Mouse (Mus musculus) thymus, postnatal 0 days (tissue): ENCODE measurements around the gene Arhgap27. TPM values are rescaled to one million over a fixed set of nuclear protein-coding genes. Genes with fewer than 3 reads are reported as not detected.
A peak's percentile ranks its signal among the peaks of the same experiment; 100 is the strongest.

ENCODE experiments used
- DNase-seq: peaks from one replicate; pipeline ENCODE4 v3.0.0-alpha.2; 2015; ENCODE audit warnings: low spot score
- polyA plus RNA-seq: library from polyadenylated mRNA; unstranded; fragments of >200 nt; fragmentation: Nextera tagmentation; extraction: Ambion mirVana; gene quantifications from 2 replicates; pipeline ENCODE4 v1.2.1, GENCODE M21; 2015

Arhgap27 gene
- polyA plus RNA-seq, 1 experiment from 2014 or later = 20.0 TPM

DNA sequence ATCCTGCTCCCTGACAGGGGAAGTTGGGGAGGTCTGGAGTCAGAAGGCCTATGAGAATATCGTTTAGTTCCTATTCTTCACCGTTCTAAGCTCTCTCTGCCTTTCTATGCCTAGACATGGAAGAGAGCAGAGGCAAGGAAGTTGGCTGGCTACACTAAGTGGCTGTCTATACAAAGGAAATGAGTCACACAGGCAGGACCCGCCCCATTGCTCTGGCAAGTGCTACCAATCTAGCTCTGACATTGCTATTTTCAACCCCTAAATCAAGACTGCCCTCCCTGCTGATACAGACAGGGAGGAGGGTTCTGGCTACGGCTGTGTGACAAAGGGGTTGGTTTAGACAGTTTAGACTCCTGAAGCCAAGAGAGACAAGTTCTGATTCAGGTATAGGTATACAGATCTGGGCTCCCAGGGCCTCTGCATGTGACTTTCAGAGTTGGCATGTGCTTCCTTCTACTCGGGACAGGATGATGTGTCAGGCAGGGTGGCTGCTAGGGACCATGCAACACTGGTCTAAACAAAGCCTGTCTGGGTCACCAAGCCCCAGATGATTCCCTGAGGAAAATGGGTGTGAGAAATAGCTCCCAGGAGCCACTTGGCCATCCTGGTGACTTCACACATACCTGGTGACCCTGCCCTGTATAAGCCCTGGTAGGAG, 18.6 kb upstream of the Arhgap27 start:
- DNase-seq = peak; percentile 14

DNA sequence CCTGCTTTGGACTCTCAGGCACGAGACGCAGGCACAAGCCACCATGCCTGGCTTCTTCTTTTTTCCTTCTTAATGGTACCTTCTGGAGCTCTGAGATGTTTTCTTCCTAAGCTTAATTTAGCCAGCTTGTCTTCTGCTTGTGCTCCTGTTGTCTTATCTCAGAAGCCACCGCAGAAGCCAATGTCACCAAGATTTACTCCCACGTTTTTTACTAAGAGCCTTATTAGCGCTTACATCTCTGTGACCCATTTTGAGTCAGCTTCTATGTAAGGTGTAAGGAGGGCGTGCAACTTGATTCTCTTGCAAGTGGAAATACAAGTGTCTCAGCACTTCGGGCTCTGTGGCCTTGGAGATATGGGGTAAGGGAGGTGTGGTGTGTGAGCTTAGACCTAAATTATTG, 18.0 kb upstream of the Arhgap27 start:
- DNase-seq = no peak

DNA sequence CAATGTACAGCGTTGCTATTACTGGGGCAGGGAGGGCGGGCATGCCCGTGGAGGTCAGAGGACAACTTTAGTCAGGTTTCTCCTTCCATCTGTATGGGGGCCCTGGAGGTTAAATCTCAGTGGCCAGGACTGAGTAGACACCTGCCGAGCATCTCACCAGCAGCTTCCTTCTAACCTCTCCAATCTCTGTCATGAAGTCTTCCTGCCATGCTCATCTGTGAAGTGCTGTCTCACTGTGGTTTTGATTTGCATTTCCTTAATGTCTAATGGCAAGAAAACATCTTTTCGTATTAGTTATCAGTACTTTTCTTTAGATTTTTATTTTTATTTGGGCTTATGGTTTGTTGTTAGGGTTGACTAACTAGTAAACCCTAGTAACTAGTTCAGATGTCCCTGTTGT, 17.0 kb upstream of the Arhgap27 start:
- DNase-seq = no peak

DNA sequence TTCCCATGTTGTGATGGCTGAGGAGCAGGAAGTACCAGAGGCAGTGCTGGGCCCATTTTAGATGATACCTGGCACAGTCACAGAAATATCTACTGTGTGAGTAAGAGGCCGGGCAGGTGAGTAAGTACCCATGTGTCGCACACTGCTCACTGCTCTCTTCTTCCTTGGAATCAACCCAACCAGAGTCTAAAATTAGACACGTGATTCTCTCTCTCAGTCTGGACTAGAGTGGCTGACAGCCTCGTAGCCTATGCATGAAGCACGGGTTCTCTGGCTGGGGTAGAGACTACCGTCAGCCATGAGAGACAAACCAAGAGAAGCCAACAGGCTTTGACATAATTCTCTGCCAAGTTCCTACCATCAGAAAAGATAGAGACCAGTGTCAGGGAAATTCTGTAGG, 14.8 kb upstream of the Arhgap27 start:
- no peak for DNase-seq

DNA sequence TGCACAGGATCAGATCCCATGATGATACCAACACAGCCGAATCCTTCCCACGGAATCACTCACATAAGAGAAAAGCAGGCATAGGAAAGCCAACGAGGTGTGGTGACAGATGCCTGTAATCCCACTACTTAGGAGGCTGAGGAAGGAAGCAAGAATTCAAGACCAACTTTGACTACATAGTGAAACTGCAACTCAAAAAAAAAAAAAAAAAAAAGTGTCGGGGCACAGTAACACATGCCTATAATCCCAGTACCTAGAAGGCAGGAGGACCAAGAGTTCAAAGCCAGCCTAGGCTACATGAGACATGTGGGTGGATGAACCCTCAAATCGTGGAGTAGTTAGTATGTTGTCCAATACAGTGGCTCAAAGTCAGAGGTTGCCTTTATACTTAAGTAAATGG, 12.3 kb upstream of the Arhgap27 start:
- no peak for DNase-seq

DNA sequence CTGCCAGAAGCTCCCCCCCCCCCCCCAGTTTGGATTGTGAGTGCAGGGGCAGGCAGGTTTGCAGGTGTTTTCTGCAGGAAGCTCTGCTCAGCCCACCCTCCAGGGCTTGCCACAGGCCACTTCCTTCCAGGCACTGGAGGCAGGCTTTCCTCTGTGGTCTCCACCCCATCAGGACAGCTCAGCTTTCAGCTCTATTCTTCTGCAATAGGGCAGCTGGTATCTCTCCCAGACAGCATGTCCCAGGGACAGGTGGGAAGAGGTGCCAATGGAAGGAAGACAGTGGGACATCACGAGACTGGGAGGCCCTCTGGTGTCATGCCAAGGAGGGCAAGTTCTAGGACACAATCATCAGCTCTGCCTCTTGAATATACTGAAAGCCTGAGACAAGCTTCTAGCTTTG, 11.8 kb upstream of the Arhgap27 start:
- DNase-seq = peak; percentile 81

DNA sequence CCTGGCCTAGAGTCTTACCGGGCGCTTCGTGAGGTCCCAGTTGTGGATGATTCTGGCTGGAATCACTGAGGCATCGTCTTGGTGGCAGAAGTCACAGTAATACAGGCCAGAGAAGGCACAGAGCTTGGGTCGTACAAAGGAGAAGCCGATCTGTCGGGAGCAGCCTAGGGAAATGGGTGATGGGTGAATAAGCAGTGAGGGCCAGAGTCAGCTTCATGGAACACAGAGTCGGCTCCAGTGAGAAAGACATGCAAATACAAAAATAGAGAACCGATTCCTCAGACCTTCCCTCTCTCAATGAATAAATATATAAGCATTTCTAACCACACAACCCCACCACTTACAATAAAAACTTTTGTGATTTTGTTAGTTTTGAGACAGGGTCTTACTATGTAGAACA, 10.4 kb upstream of the Arhgap27 start:
- no peak for DNase-seq

DNA sequence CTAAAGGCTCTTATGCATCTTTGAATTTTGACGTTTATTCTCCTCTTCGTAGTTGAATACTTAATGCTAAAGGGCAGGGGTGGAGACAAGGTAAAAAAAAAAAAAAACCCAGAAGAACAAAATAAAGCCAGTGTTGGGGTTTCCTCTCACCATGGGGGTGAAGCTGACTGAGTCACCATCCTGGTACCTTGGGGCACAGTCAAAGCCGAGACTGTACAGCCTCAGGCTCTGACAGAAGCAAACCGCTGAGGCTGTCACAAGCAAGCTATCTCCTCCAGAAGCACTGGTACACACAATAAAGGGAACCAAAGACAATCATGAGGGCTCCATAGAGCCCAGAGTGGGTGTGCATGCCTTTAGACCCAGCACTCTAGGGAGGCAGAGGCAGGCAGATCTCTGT, 9.1 kb upstream of the Arhgap27 start:
- DNase-seq = no peak

DNA sequence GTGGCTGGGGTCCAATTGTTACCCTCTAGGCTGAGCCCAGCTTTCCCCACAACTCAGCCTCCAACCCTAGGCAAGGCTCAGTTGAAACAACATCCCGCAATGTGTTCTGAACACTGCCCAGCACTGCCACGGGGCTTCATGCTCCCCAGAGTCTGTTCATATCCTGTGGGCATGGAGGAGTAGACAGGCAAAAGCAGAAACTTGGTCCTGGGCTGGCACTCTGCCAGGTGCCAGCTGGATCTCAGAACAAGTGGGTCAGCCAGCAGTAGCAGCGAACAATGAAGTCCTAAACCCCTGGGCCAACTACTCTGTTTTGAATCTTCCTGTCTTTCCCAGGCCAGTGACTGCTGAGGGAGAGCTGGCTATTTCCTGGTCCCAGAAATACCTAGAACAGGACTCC, 8.6 kb upstream of the Arhgap27 start:
- no peak for DNase-seq

DNA sequence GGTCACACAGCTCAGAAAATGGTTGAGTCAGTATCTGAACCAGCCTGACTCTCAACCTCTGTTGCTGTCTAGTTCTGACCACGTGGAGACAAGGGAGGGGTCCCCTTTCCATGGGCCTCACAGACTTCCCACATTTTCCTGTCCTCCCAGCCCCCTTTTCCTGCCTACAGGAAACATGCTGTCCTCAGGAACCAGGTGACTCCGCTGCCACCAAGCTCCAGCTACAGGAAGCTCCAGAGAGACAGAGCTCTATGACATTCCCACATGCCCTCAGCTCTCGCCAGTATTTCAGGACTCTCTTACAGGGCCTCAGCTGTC, 7.7 kb upstream of the Arhgap27 start:
- DNase-seq = no peak

DNA sequence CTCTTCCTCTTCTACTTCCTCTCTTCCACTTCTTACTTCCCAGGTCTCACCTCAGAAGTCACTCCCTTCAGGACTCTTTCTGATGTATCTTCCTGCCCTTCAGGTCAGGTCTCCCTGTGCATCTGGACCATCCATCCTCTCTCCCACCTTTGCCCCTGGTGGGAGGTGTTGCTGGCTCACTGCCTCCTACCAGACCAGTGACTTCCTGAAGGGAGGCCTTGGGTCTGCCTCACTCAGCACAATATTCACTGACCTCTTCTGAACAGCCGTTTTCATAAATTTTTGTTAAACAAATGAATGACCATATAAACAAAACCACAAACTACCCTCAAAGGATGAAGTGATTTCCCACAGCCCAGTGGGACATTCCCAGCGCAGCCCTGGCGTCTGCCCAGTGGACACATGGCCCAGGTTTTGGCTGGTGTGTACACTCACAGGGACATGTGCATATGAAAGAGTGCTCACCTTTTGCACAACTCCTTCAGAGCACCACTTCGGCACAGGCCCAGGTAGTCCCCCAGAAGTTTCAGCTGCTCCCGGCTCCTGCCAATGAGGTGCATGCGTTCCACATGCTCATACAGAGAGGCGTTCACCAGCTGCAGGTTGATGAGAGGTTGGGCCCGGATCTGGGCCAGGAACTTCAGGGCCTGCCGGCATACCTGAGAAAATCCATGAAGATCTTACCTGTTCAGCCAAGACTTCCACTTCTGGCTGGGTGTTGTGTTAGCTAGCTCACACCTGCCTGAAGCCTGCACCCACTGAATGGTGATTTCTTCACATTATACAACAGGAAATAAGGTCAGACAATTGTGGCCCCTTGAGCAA, 7.1 kb upstream of the Arhgap27 start:
- DNase-seq = no peak

DNA sequence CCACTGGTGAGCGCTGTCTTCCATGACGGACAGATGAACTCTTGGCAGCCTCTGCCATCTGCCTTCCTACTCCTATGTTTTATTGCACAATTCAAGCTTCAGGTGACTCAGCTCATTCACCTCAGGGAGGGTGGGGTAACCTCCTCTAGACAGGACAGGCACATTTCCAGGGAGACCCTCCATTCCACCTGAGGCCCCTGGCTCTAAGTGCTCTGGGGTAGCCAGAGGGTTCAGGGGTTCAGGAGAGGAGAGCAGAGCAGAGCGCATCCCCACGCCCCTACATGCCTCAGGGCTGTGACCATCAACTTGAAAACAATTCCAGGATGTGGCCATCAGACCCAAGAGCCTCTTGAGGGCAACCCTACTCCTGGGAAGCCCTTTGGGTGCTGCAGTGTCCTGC, 2.0 kb upstream of the Arhgap27 start:
- no peak for DNase-seq

DNA sequence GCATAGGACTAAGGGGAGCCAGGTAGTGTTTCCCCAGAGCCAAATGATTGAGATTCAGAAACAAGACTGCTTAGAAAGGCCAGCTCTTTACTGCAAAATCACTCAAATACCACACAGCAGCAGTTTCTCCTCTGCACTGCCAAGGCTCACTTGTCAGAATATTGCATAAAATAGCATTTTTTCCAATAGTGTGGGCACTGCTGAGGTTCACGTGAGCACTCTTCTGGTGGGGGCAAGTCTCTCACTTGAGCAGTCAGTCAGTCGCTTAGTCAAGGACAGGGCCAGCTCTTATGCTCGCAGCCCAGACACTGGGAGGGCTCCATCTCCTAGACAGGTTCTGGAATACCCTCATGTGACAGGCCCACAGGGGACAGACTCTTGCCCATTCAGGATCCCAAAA, 1.5 kb upstream of the Arhgap27 start:
- DNase-seq = no peak

DNA sequence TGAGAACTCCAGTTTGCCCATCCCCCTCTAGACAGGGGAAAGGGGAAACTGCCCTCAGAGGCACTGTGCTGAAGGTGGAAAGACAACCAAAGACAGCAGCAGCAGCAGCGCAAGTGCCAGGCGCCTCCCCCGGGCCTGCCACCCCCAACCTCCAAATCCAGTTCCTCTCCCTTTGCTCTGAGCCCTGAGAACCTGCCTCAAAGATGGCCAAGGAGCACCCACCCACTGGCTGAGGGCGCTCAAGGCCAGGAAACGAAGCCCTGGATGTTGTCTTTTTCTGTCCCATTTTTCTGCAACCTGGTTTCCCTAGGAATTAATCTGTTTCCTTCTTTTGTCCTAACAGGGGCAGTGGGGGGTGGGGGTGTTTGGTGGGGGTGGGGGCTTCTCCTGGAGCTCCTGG, 843 bp upstream of the Arhgap27 start:
- DNase-seq = no peak

DNA sequence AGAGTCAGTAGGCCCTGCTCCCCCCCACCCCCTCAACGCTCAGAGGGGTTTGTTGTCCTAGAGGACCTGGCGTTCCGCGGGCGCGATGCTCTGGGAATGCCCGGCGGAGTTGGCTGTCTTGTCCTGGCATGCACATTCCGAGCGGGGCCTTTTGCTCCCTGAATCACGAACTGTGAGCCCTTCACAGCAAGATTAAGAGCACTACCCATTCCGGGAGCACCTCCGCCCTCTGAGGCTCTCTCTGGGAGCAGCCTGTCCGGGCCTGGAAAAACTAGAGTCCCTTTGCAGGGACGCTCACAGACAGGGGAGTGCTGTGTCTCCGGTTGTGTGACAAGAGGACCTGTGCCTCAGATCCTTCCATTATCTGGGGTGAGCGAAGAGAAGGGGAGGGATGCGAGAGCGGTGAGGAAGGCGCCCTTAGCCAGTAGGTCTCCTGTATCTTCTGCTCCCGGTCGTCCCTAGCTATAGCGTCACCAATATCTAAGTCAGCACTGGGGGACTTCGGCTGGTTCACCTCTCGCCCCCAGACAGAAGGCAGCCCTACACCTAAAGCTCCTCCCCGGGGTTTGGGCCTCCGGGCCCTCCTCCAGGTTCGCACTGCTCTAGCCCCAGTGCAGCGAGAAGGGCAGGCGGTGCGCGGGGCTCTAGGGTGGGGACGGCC, 841 bp downstream of the Arhgap27 start:
- DNase-seq = no peak

DNA sequence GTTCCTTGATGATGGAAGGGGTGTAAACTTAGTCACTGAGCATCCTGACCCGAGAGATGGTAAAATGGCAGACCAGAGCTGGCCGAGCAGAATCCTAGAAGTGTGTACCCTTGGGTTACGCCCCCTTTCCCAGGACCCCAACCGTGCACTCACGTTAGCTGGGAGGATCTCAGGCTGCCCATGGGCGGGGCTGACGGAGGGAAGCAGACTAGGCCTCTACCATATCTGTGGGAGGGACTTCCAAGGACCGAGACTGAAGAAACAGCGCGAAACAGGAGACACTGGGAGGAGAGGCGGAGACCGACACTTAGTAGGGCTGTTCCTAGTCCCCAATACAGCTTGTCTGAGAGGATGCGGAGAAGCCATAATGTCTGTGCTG, 1.4 kb downstream of the Arhgap27 start:
- no peak for DNase-seq

DNA sequence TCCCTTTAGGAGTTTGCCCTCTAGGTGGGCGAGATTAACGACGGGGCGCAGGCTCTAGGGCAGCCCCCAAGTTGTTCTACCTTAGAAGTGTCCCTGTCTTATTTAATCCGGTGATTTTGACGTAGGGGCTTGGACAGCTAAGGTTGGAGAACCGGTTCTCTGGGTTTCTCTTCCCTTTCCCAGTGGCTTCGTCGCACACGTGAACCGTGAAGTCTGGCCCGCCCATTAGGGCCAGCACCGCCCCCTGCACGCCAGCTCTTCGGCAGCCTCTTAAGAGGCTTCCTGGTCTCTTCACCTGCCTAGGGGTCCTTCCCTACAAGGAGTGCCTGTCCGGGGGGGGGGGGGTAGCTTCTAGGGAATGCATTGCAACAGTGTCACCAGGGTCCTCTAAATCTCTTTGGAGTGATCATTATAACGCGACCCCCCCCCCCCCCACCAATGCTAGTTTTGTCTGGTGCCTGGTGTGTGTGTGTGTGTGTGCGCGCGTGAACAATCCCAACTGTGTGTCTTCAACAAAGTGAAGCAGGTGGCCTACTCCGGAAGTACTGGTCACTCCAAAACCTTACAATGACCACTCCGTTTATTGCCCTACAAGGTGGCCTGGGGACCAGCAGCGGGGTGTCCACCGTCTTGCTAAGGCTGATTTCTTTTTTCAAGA, 2.0 kb downstream of the Arhgap27 start:
- DNase-seq = peak; percentile 49

DNA sequence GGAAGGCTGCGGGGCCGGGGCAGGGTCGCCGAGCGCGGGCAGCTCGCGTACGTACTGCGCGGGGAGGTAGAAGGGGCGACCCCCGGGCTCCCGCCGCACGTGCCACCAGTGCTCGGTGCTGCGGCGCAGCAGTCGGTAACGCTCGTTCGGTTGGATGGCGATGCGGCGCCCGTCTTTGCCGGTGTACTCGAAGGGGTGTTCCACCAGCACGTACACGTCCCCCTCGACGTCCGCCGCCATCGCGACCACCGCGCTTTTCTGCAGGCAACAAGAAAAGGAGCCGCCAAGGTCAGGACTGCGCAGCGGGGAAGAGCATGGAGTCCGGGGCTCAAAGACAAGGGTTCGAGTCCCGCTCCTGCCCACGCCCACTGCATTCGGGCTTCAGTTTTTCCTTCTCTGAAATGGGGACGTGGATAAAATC, 2.8 kb downstream of the Arhgap27 start:
- DNase-seq = no peak

DNA sequence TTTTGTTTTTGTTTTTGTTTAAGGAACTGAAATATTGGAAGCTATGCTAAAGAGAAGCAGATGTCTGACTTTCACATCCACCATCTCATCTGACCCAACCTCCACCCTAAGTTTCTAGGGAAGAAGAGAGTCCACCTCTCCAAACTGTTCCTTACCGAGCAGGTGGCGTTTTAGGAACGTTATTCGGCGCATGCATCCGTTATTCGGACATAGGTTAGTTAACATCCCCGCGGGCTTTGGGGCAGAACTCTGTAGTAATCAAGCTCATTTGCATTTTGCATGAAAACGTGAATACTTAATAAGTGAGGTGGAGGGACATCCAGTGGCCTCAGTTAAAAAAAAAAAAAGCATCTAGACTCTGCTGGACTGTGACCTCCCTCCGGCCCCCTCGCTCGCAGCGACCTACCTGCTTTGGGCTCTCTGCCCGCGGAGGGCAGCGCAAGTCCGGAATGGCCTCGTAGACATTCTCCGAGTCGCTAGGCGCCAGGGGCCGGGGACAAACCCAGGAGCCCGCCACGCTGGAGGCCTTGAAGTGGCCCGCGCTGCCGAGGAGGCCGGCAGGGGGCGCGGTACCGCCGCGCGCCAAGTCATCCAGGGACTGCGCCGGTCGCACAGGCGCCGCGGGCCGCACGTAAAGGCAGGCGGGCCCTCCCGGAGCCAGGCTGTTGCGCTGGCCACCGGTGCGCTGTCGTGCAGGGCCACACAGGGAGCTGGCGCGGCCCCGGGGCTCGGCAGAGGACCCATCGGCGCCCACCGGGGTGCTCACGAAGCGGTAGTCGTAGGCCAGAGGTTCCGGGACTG, 3.5 kb downstream of the Arhgap27 start:
- DNase-seq = peak; percentile 87

DNA sequence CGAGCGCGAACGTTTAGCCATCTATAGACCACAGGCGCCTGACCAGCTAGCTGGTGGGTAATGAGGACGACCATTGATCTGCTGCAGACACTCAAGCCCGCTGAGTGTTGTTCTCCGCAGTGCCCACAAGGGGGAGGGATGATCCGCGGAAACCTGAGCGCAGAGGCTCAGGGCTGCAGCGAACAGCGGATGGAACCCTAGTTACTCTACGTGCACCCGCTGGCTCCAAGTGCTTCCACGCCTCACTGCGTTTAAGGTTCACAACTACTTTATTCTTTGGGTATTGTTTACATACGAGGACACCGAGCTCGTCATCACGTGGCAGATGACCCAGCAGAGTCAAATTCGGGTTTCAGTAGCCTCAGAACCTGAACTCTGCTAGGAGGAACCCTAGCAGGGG, 4.4 kb downstream of the Arhgap27 start:
- DNase-seq = peak; percentile 86

DNA sequence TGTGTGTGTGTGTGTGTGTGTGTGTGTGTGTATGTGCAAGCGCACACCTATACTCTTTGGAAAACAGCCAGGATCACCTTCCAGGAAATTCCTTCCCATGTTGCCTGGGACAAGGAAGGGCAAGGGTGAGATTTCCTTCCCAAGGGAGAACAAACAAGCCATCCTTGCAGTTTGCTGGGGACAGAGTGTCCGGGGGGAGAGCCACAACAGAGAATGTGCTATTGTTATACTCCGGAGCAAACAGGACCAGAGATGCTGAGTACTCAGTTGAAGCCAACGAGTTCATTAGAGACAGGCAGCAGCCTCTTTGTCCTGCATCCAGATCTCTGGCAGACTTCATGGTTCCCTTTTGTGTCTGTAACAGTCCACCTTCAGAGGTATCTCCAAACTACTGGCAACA, 5.2 kb downstream of the Arhgap27 start:
- DNase-seq = no peak
